Mouse (Mus musculus) heart, embryonic 10.5 days (tissue): ENCODE measurements around the gene Supt3. TPM values are rescaled to one million over a fixed set of nuclear protein-coding genes. Genes with fewer than 3 reads are reported as not detected.

Source experiments
- DNase-seq: peaks from one replicate; pipeline ENCODE4 v3.0.0-alpha.2; 2017; ENCODE audit warnings: low spot score
- H3K27ac ChIP-seq: fragments of 300-500 bp; sonication (generic); 2 replicates; pipeline ENCODE4 v1.5.1; 2016; ENCODE audit warnings: mild to moderate bottlenecking
- H3K27me3 ChIP-seq: fragments of 300-500 bp; sonication (generic); 2 replicates; pipeline ENCODE4 v1.6.1; 2016; ENCODE audit warnings: mild to moderate bottlenecking; ENCODE audit not compliant: poor library complexity, insufficient read depth, severe bottlenecking
- H3K36me3 ChIP-seq: fragments of 300-500 bp; sonication (generic); 2 replicates; pipeline ENCODE4 v1.6.1; 2016; ENCODE audit warnings: mild to moderate bottlenecking, moderate library complexity
- H3K4me1 ChIP-seq: fragments of 300-500 bp; sonication (generic); 2 replicates; pipeline ENCODE4 v1.6.1; 2016; ENCODE audit warnings: mild to moderate bottlenecking
- H3K4me3 ChIP-seq: fragments of 300-500 bp; sonication (generic); 2 replicates; pipeline ENCODE4 v1.5.1; 2016; ENCODE audit warnings: mild to moderate bottlenecking, moderate library complexity
- H3K9me3 ChIP-seq: fragments of 300-500 bp; sonication (generic); 2 replicates; pipeline ENCODE4 v1.6.1; 2016; ENCODE audit warnings: mild to moderate bottlenecking, moderate library complexity
- WGBS: fragments of 180-500 bp; shearing (Covaris S2); methylation state at CpG from one replicate; pipeline ENCODE4 v1.1.7; 2016; 5-methylcytosine and 5-hydroxymethylcytosine counted together
- polyA plus RNA-seq: library from polyadenylated mRNA; unstranded; fragments of >200 nt; fragmentation: Nextera tagmentation; extraction: Ambion mirVana; gene quantifications from 2 replicates; pipeline ENCODE4 v1.2.1, GENCODE M21; 2016

The Supt3 gene
- polyA plus RNA-seq, 1 experiment from 2014 or later, result 19.8 TPM

- H3K9me3 ChIP-seq, result no peaks in the 10 kb centered on the region
- H3K4me3 ChIP-seq, result no peak overlapping the region
- H3K27me3 ChIP-seq, result no peaks in the 10 kb centered on the region
- H3K36me3 ChIP-seq, result no peaks in the 10 kb centered on the region
- WGBS, result 84% methylated on average over 3 of the region's 3 CpGs
- no peaks in the 10 kb centered on the region for H3K4me1 ChIP-seq
- DNase-seq, result no peak
- no peak overlapping the region for H3K27ac ChIP-seq
Observed at GRCm38 (mm10) chr17:45051971-45052370, 275.0 kb downstream of the Supt3 start.

DNA sequence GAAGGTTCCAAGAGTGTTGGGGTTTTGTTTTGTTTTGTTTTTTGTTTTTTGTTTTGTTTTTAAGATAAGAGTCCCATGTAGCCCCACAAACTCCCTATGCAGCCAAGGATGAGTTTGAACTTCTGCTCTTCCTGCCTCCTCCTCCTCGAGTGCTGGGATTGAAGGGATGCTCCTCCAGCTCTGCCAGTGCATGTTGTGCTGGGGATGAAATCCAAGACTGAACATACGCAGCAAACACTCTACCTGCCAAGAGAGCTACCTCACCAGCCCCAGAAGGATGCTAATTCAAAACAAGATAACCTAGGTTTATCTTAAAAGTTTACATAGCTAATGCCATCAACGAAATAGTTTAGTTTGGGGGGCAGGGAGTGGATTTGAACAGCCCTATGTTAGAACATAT, 276.4 kb downstream of the Supt3 start:
- H3K4me1 ChIP-seq, result no peaks in the 10 kb centered on the region
- no peak for DNase-seq
- no peaks in the 10 kb centered on the region for H3K36me3 ChIP-seq

GRCm38 (mm10) chr17:45054526-45054925, 277.6 kb downstream of the Supt3 start:
- no peaks in the 10 kb centered on the region for H3K27me3 ChIP-seq
- H3K27ac ChIP-seq, result no peak overlapping the region
- no peaks in the 10 kb centered on the region for H3K4me1 ChIP-seq
- H3K9me3 ChIP-seq, result no peaks in the 10 kb centered on the region
- no peaks in the 10 kb centered on the region for H3K36me3 ChIP-seq
- DNase-seq, result no peak
- no peak overlapping the region for H3K4me3 ChIP-seq
- 88% methylated on average over 4 of the region's 4 CpGs for WGBS

More for the DNA sequence above, 276.4 kb downstream of the Supt3 start:
- Histone ChIP-seq H3K9me3 (no peaks in the 10 kb centered on the region), H3K27ac (no peak overlapping the region), H3K4me3 (no peak overlapping the region), H3K27me3 (no peaks in the 10 kb centered on the region)
- 67% methylated on average over 3 of the region's 3 CpGs for WGBS

GRCm38 (mm10) chr17:45056894-45057293, 279.9 kb downstream of the Supt3 start:
- no peak overlapping the region for H3K4me3 ChIP-seq
- H3K36me3 ChIP-seq, result no peaks in the 10 kb centered on the region
- 84% methylated on average over 2 of the region's 2 CpGs for WGBS
- H3K27me3 ChIP-seq, result no peaks in the 10 kb centered on the region
- no peaks in the 10 kb centered on the region for H3K9me3 ChIP-seq
- H3K27ac ChIP-seq, result no peak overlapping the region
- no peak for DNase-seq
- no peaks in the 10 kb centered on the region for H3K4me1 ChIP-seq

DNA sequence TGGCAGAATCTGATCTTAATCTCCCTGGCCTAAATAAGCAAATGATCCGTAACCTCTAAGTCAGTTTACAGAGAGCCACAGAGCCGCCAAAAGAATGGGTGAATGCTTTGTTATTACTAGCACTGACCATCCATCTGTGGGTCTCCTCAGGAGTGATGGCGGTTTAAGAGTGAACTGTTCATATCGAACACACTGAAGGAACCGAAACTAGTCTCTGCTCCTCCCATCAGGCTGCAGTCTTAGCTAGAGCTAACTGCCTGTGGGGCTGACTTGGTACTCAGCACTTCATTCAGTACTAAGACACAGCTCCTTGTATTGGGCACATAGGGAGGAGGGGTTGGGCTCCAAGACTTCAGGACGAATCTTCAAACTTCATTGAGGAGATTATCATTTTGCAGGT, 280.8 kb downstream of the Supt3 start:
- Histone ChIP-seq H3K4me3 (no peak overlapping the region), H3K27ac (no peak overlapping the region), H3K27me3 (no peaks in the 10 kb centered on the region), H3K36me3 (no peaks in the 10 kb centered on the region), H3K4me1 (no peaks in the 10 kb centered on the region), H3K9me3 (no peaks in the 10 kb centered on the region)
- no peak for DNase-seq
- 86% methylated on average over 6 of the region's 6 CpGs for WGBS

- H3K36me3 ChIP-seq, result no peaks in the 10 kb centered on the region
- H3K27me3 ChIP-seq, result no peaks in the 10 kb centered on the region
- no peak overlapping the region for H3K4me3 ChIP-seq
- no peak for DNase-seq
- H3K9me3 ChIP-seq, result no peaks in the 10 kb centered on the region
- H3K27ac ChIP-seq, result no peak overlapping the region
- 51% methylated on average over 6 of the region's 6 CpGs for WGBS
- no peaks in the 10 kb centered on the region for H3K4me1 ChIP-seq
Observed at GRCm38 (mm10) chr17:45058566-45059363, 281.8 kb downstream of the Supt3 start.

- DNase-seq, result no peak
- Histone ChIP-seq H3K27me3 (no peaks in the 10 kb centered on the region), H3K36me3 (no peaks in the 10 kb centered on the region), H3K27ac (no peak overlapping the region), H3K4me3 (no peak overlapping the region), H3K4me1 (peaks cover 7% of the 10 kb centered on the region; the same call in 1 of the 2 replicates), H3K9me3 (no peaks in the 10 kb centered on the region)
- 91% methylated on average over 5 of the region's 5 CpGs for WGBS
Observed at GRCm38 (mm10) chr17:45063776-45064175, 286.8 kb downstream of the Supt3 start.

- H3K4me1 ChIP-seq, result peaks cover 7% of the 10 kb centered on the region; the same call in 1 of the 2 replicates
- H3K36me3 ChIP-seq, result no peaks in the 10 kb centered on the region
- no peak overlapping the region for H3K4me3 ChIP-seq
- no peaks in the 10 kb centered on the region for H3K27me3 ChIP-seq
- 42% methylated on average over 2 of the region's 2 CpGs for WGBS
- H3K9me3 ChIP-seq, result no peaks in the 10 kb centered on the region
- no peak overlapping the region for H3K27ac ChIP-seq
- DNase-seq, result no peak
Observed at GRCm38 (mm10) chr17:45065465-45065864, 288.5 kb downstream of the Supt3 start.

DNA sequence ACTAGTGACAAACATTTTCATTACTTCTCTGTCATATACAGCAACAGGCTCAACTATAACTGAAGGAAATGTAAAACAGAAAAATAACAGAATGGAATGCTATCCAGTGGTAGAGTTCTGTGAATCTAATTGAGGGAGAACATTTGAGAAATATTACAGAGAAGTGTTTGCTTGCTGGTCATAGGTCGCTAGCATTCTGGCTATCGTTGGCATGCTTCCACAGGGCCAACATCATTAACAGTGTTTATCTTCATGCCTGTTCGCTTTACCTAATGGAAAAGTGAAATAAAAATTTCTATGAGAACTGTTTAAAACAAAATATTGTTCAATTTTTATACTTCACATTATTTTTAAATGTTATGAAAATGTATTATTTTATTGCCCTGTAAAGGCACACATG, 290.5 kb downstream of the Supt3 start:
- 95% methylated on average over 3 of the region's 3 CpGs for WGBS
- no peak for DNase-seq

DNA sequence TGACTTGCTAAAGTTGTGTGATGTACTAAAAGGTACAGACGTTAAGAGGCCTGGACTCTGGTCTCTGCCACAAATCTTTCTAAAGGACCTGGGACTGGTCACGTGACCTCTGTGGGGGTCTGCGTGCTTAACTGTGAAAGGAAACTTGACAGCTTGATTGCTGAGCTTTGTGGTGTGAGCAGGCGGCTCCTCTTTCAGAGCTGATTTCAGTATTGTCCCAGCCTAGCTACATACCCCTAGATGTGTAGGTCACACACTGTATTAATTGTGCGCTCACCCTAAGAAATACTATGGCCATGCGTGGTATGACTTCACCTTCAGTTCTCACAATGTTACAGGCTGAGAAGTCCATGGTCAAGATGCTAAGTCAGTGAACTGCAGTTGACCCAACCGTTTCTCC, 291.4 kb downstream of the Supt3 start:
- H3K9me3 ChIP-seq, result no peaks in the 10 kb centered on the region
- H3K27ac ChIP-seq, result no peak overlapping the region
- H3K36me3 ChIP-seq, result no peaks in the 10 kb centered on the region
- WGBS, result 56% methylated on average over 7 of the region's 7 CpGs
- peaks cover 7% of the 10 kb centered on the region; the same call in 1 of the 2 replicates for H3K4me1 ChIP-seq
- H3K27me3 ChIP-seq, result no peaks in the 10 kb centered on the region
- DNase-seq, result no peak
- H3K4me3 ChIP-seq, result no peak overlapping the region

More for the DNA sequence above, 290.5 kb downstream of the Supt3 start:
- no peaks in the 10 kb centered on the region for H3K9me3 ChIP-seq
- H3K27ac ChIP-seq, result no peak overlapping the region
- H3K36me3 ChIP-seq, result no peaks in the 10 kb centered on the region
- H3K4me1 ChIP-seq, result peaks cover 7% of the 10 kb centered on the region; the same call in 1 of the 2 replicates
- no peak overlapping the region for H3K4me3 ChIP-seq
- H3K27me3 ChIP-seq, result no peaks in the 10 kb centered on the region

GRCm38 (mm10) chr17:45072495-45073347, 295.8 kb downstream of the Supt3 start:
- no peak overlapping the region for H3K4me3 ChIP-seq
- WGBS, result 68% methylated on average over 7 of the region's 7 CpGs
- no peaks in the 10 kb centered on the region for H3K27me3 ChIP-seq
- H3K4me1 ChIP-seq, result 0 out of 2 replicates have a peak, but pooled peaks cover 7% of the 10 kb centered on the region
- no peaks in the 10 kb centered on the region for H3K9me3 ChIP-seq
- no peak overlapping the region for H3K27ac ChIP-seq
- DNase-seq, result no peak
- H3K36me3 ChIP-seq, result no peaks in the 10 kb centered on the region

GRCm38 (mm10) chr17:45073348-45073634, 296.3 kb downstream of the Supt3 start:
- no peaks in the 10 kb centered on the region for H3K36me3 ChIP-seq
- DNase-seq, result no peak
- no peaks in the 10 kb centered on the region for H3K27me3 ChIP-seq
- H3K27ac ChIP-seq, result no peak overlapping the region
- no peaks in the 10 kb centered on the region for H3K9me3 ChIP-seq
- WGBS, result 91% methylated on average over 8 of the region's 8 CpGs
- no peak overlapping the region for H3K4me3 ChIP-seq
- 0 out of 2 replicates have a peak, but pooled peaks cover 4% of the 10 kb centered on the region for H3K4me1 ChIP-seq

DNA sequence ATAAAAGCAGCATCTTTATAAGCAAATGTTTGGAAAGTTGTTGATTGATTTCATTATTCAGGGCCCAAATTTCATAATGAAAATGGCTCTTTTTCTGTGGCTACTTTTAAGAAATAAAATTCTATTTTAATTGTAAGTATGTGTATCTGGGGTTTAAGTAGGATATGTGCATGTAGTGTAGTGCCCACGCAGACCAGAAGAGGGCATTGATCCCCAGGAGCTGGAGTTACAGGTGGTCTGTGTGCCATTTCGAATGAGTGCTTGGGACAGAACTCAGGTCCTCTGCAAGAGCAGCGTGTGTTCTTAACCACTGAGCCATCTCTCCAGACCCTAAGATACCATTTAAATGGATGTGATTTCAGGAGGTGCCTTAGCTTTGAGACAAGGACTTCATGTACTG, 296.8 kb downstream of the Supt3 start:
- Histone ChIP-seq H3K36me3 (no peaks in the 10 kb centered on the region), H3K27ac (no peak overlapping the region), H3K9me3 (no peaks in the 10 kb centered on the region), H3K4me1 (no peaks in the 10 kb centered on the region), H3K27me3 (no peaks in the 10 kb centered on the region), H3K4me3 (no peak overlapping the region)
- DNase-seq, result no peak
- WGBS, result 83% methylated on average over 3 of the region's 3 CpGs
